Mouse (Mus musculus): ENCODE measurements around the gene Lamp2.

- TF ChIP-seq CTCF (IDR thresholded peaks at IDR 0.05; ENCODE audit: low read depth) = no peak
- TF ChIP-seq EP300 (IDR thresholded peaks at IDR 0.05; ENCODE audit: low read depth) = no peak
Measured at GRCm38 (mm10) chrX:38459076-38459475, 2.8 kb upstream of the Lamp2 start.

Data from heart, postnatal 0 days (tissue).